Mouse (Mus musculus) midbrain, embryonic 13.5 days (tissue): ENCODE results near the gene Defb7. TPM values are rescaled to one million over a fixed set of nuclear protein-coding genes. Genes with fewer than 3 reads are reported as not detected.
A peak's percentile ranks its signal among the peaks of the same experiment; 100 is the strongest.

Experiments used
- ATAC-seq: fragments of 200-750 bp; cut with Nextera tagmentation; 2 replicates; pipeline ENCODE4 v1.8.0; 2017; ENCODE audit warnings: mild to moderate bottlenecking, moderate TSS enrichment, moderate library complexity
- H3K27ac ChIP-seq: fragments of 300-500 bp; sonication (generic); 2 replicates; pipeline ENCODE4 v1.5.1; 2015; ENCODE audit warnings: inconsistent platforms, mild to moderate bottlenecking, moderate library complexity
- H3K27me3 ChIP-seq: fragments of 300-500 bp; sonication (generic); 2 replicates; pipeline ENCODE4 v1.6.1; 2015; ENCODE audit warnings: mild to moderate bottlenecking, inconsistent platforms
- H3K36me3 ChIP-seq: fragments of 300-500 bp; sonication (generic); 2 replicates; pipeline ENCODE4 v1.6.1; 2015; ENCODE audit warnings: mild to moderate bottlenecking, inconsistent platforms
- H3K4me1 ChIP-seq: fragments of 300-500 bp; sonication (generic); replicated peaks from 2 replicates; pipeline ENCODE4 v1.6.1; 2015; ENCODE audit warnings: inconsistent platforms
- H3K4me2 ChIP-seq: fragments of 300-500 bp; sonication (generic); replicated peaks from 2 replicates; pipeline ENCODE4 v1.6.1; 2015; ENCODE audit warnings: moderate library complexity, mild to moderate bottlenecking, inconsistent platforms
- H3K4me3 ChIP-seq: fragments of 300-500 bp; sonication (generic); replicated peaks from 2 replicates; pipeline ENCODE4 v1.5.1; 2015; ENCODE audit warnings: mild to moderate bottlenecking, inconsistent platforms
- H3K9ac ChIP-seq: fragments of 300-500 bp; sonication (generic); replicated peaks from 2 replicates; pipeline ENCODE4 v1.6.1; 2015; ENCODE audit warnings: mild to moderate bottlenecking, inconsistent platforms
- H3K9me3 ChIP-seq: fragments of 300-500 bp; sonication (generic); 2 replicates; pipeline ENCODE4 v1.6.1; 2016; ENCODE audit warnings: mild to moderate bottlenecking, inconsistent platforms
- WGBS: fragments of 180-500 bp; shearing (Covaris S2); methylation state at CpG from one replicate; pipeline ENCODE4 v1.1.7; 2015; 5-methylcytosine and 5-hydroxymethylcytosine counted together
- microRNA-seq: library from miRNA; unstranded; fragments of <30 nt; microRNA quantifications from one replicate; pipeline ENCODE4, GENCODE M21; 2016
- polyA plus RNA-seq: library from polyadenylated mRNA; unstranded; fragments of >200 nt; fragmentation: Nextera tagmentation; extraction: Ambion mirVana; gene quantifications from 2 replicates; pipeline ENCODE4 v1.2.1, GENCODE M21; 2015

Gene Defb7
- polyA plus RNA-seq: not detected in 2 replicates

GRCm38 (mm10) chr8:19494797-19495196 lies at the start of gene Defb7:
TSS of gene Defb7 (plus strand) at chr8:19495097.
- no peak for ATAC-seq
- Histone ChIP-seq H3K4me1 (no peaks in the 10 kb centered on the region), H3K4me2 (no peak within 1 kb of the TSS), H3K9me3 (no peaks in the 10 kb centered on the region), H3K36me3 (no peaks in the 10 kb centered on the region), H3K9ac (no peak within 1 kb of the TSS), H3K27me3 (no peaks in the 10 kb centered on the region), H3K4me3 (no peak within 1 kb of the TSS), H3K27ac (no peak within 1 kb of the TSS)
- 86% methylated on average over 2 of the region's 2 CpGs for whole genome bisulfite sequencing

- no peak for ATAC-seq
- H3K27me3 ChIP-seq: no peaks in the 10 kb centered on the region
Observed at GRCm38 (mm10) chr8:19446378-19446777, 48.5 kb upstream of the Defb7 start.

DNA sequence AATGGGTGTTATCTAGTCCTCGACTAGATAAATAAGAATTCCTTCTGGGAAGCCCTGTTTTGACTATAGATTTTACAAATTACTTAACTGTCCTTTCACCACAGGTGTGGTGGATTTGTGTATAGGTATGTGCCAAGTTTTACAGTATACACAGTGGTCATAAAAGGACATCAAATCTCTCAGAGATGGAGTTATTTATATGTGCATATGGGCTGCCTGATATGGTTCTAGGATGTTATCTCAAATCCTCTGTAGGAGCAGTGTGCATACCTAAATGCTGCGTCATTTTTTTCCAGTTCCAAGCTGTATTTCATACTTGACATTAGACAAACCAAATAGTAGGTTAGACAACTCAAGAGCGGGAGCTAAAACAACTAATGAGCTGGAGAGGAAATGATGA lies 33.5 kb upstream of the Defb7 start:
- H3K4me3 ChIP-seq: no peak overlapping the region
- ATAC-seq: no peak
- no peak overlapping the region for H3K27ac ChIP-seq
- H3K36me3 ChIP-seq: no peaks in the 10 kb centered on the region
- H3K9me3 ChIP-seq: peaks cover 17% of the 10 kb centered on the region
- no peaks in the 10 kb centered on the region for H3K27me3 ChIP-seq
- WGBS: 81% methylated on average over 3 of the region's 3 CpGs
- H3K9ac ChIP-seq: no peak overlapping the region
- no peaks in the 10 kb centered on the region for H3K4me1 ChIP-seq
- no peak overlapping the region for H3K4me2 ChIP-seq

More at GRCm38 (mm10) chr8:19446378-19446777, 48.5 kb upstream of the Defb7 start:
- Histone ChIP-seq H3K27ac (no peak overlapping the region), H3K4me1 (no peaks in the 10 kb centered on the region), H3K36me3 (no peaks in the 10 kb centered on the region), H3K9me3 (peaks cover 13% of the 10 kb centered on the region; the same call in 1 of the 2 replicates), H3K4me3 (no peak overlapping the region), H3K4me2 (no peak overlapping the region), H3K9ac (no peak overlapping the region)
- 72% methylated on average over 1 of the region's 1 CpGs for WGBS

- Histone ChIP-seq H3K4me3 (no peak overlapping the region), H3K4me2 (no peak overlapping the region), H3K9ac (no peak overlapping the region), H3K27me3 (no peaks in the 10 kb centered on the region), H3K36me3 (no peaks in the 10 kb centered on the region), H3K4me1 (no peaks in the 10 kb centered on the region), H3K27ac (no peak overlapping the region), H3K9me3 (peaks cover 2% of the 10 kb centered on the region; the same call in 1 of the 2 replicates)
- no peak for ATAC-seq
- WGBS: 87% methylated on average over 3 of the region's 3 CpGs
Observed at GRCm38 (mm10) chr8:19469026-19469425, 25.9 kb upstream of the Defb7 start.

DNA sequence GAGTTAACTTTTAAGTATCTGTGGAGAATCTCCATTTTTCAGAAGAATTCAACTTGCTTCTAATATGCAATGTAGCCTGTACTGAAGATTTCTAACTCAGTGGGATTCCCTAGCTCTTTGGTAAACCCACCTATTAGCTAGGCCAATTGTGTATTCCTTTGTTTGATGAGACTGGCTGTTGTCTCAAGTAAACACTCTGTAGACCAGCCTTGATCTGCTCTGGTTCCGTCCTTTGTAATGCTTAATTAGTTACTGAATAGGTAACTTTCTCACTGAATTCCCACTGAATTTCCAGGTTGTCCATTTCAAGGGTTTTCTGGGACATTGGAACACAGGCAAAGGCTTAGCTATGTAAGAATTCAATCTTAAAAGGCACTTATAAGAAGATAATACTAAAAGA lies 5.6 kb downstream of the Defb7 start:
- H3K4me2 ChIP-seq: no peak overlapping the region
- no peak overlapping the region for H3K27ac ChIP-seq
- H3K4me1 ChIP-seq: no peaks in the 10 kb centered on the region
- H3K36me3 ChIP-seq: no peaks in the 10 kb centered on the region
- H3K27me3 ChIP-seq: no peaks in the 10 kb centered on the region
- peaks cover 29% of the 10 kb centered on the region; the same call in 1 of the 2 replicates for H3K9me3 ChIP-seq
- WGBS: 69% methylated on average over 1 of the region's 1 CpGs
- no peak overlapping the region for H3K4me3 ChIP-seq
- ATAC-seq: no peak
- H3K9ac ChIP-seq: no peak overlapping the region

GRCm38 (mm10) chr8:19535195-19535829 lies 40.4 kb downstream of the Defb7 start:
- H3K36me3 ChIP-seq: no peaks in the 10 kb centered on the region
- H3K27me3 ChIP-seq: peaks cover 15% of the 10 kb centered on the region; the same call in 1 of the 2 replicates
- ATAC-seq: peak; percentile 67
- WGBS: 9% methylated on average over 61 of the region's 75 CpGs
- peak overlapping the region; percentile 51 for H3K4me2 ChIP-seq
- H3K9me3 ChIP-seq: peaks cover 35% of the 10 kb centered on the region
- H3K9ac ChIP-seq: no peak overlapping the region
- no peaks in the 10 kb centered on the region for H3K4me1 ChIP-seq
- H3K27ac ChIP-seq: no peak overlapping the region
- H3K4me3 ChIP-seq: peak overlapping the region; percentile 33

DNA sequence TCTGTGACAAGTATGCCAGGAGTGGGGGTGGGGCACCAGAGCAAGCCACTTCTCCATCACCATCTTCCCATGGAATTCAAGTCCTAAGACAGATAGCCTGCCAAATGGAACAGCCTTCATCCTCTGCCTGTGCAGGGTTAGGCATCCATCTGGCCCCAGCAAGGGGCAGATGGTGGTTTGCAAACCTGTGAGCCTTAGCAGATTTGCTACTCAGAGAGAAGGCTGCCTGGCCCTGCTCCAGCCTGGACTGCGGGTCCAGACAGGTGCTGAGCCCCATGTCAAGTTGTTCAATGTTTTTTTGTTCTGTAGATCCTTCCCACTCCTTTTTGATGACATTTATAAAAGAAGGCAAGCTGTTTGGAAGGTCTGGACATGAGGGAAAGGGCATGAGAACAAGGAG lies 45.5 kb downstream of the Defb7 start:
- Histone ChIP-seq H3K4me3 (no peak overlapping the region), H3K27me3 (peaks cover 12% of the 10 kb centered on the region; the same call in 1 of the 2 replicates), H3K9me3 (peaks cover 45% of the 10 kb centered on the region), H3K9ac (no peak overlapping the region), H3K36me3 (no peaks in the 10 kb centered on the region), H3K4me2 (no peak overlapping the region), H3K4me1 (no peaks in the 10 kb centered on the region), H3K27ac (no peak overlapping the region)
- WGBS: 79% methylated on average over 1 of the region's 1 CpGs
- ATAC-seq: no peak

Small RNA genes lying within 50 kb of the gene (microRNA-seq; reads per million reads assigned to microRNA genes)
- gene Gm27288 (not detected), gene Gm27852 (not detected)

Other genes starting within 250 kb of the Defb7 start
- not detected in 2 replicates for gene Defb5, start 247.5 kb upstream of the Defb7 start, polyA plus RNA-seq
- gene Defb3, start 201.7 kb upstream of the Defb7 start, polyA plus RNA-seq: not detected in 2 replicates
- not detected in 2 replicates for gene Defb8, start 47.5 kb upstream of the Defb7 start, polyA plus RNA-seq
- not detected in 2 replicates for gene 4930467E23Rik, start 234.5 kb downstream of the Defb7 start, polyA plus RNA-seq